Mouse (Mus musculus): ENCODE data around the gene Gucd1. TPM values are rescaled to one million over a fixed set of nuclear protein-coding genes. Genes with fewer than 3 reads are reported as not detected.
"Not testable (repeated sequence)": the region's sequence is repeated elsewhere in the genome, so short reads cannot be mapped to it uniquely, and the experiment has no call there.

The Gucd1 gene
- polyA plus RNA-seq (2012; rRNA removed): 77.0 and 80.5 TPM in 2 replicates

- TF ChIP-seq POLR2A (IDR thresholded peaks at IDR 0.05; ENCODE audit: control insufficient read depth, extremely low read depth, insufficient read depth, low read length, poor library complexity) (peak; percentile 49), CTCF (IDR thresholded peaks at IDR 0.05; ENCODE audit: borderline replicate concordance, control insufficient read depth, extremely low read depth, insufficient read depth, low read length, poor library complexity) (no peak)
- under 1% methylated on average over 20 of the region's 20 CpGs for WGBS
- peaks cover 13% of the 10 kb centered on the region; the same call in 1 of the 2 replicates for H3K36me3 ChIP-seq (ENCODE audit: control insufficient read depth, insufficient read depth, low read length)
- peaks cover 12% of the 10 kb centered on the region for H3K4me1 ChIP-seq (replicated peaks; ENCODE audit: control insufficient read depth, insufficient read depth, low read length)
- H3K27ac ChIP-seq (ENCODE audit: control insufficient read depth, insufficient read depth, low read length): peak within 1 kb of the TSS; percentile 93
- no peaks in the 10 kb centered on the region for H3K27me3 ChIP-seq (ENCODE audit: control insufficient read depth, insufficient read depth, low read length)
- DNase-seq: peak; percentile 97
- peak within 1 kb of the TSS; percentile 86 for H3K4me3 ChIP-seq (ENCODE audit: control insufficient read depth, insufficient read depth, low read length)
Observed at GRCm38 (mm10) chr10:75517758-75518143, at the start of gene Gucd1. Gene Gucd1 (minus strand): TSS chr10:75517972.

- H3K36me3 ChIP-seq (ENCODE audit: control insufficient read depth, insufficient read depth, low read length); H3K27me3 ChIP-seq (ENCODE audit: control insufficient read depth, insufficient read depth, low read length); H3K4me3 ChIP-seq (ENCODE audit: control insufficient read depth, insufficient read depth, low read length); DNase-seq; H3K27ac ChIP-seq (ENCODE audit: control insufficient read depth, insufficient read depth, low read length): not testable (repeated sequence)
- WGBS: 95% methylated on average over 2 of the region's 2 CpGs
- peaks cover 30% of the 10 kb centered on the region for H3K4me1 ChIP-seq (replicated peaks; ENCODE audit: control insufficient read depth, insufficient read depth, low read length)
Observed at GRCm38 (mm10) chr10:75566765-75567164, 49.0 kb upstream of the Gucd1 start.

GRCm38 (mm10) chr10:75566321-75566720 is 48.5 kb upstream of the Gucd1 start:
- H3K4me3 ChIP-seq (ENCODE audit: control insufficient read depth, insufficient read depth, low read length): no peak overlapping the region
- TF ChIP-seq POLR2A (IDR thresholded peaks at IDR 0.05; ENCODE audit: control insufficient read depth, extremely low read depth, insufficient read depth, low read length, poor library complexity) (no peak), CTCF (IDR thresholded peaks at IDR 0.05; ENCODE audit: borderline replicate concordance, control insufficient read depth, extremely low read depth, insufficient read depth, low read length, poor library complexity) (no peak)
- DNase-seq: no peak
- peak overlapping the region; percentile 76 for H3K27ac ChIP-seq (ENCODE audit: control insufficient read depth, insufficient read depth, low read length)
- H3K36me3 ChIP-seq (ENCODE audit: control insufficient read depth, insufficient read depth, low read length): no peaks in the 10 kb centered on the region
- H3K27me3 ChIP-seq (ENCODE audit: control insufficient read depth, insufficient read depth, low read length): no peaks in the 10 kb centered on the region; the same call in 1 of the 2 replicates
- H3K4me1 ChIP-seq (replicated peaks; ENCODE audit: control insufficient read depth, insufficient read depth, low read length): peaks cover 30% of the 10 kb centered on the region
- WGBS: 46% methylated on average over 5 of the region's 5 CpGs

- Histone ChIP-seq H3K36me3 (ENCODE audit: control insufficient read depth, insufficient read depth, low read length) (no peaks in the 10 kb centered on the region), H3K27me3 (ENCODE audit: control insufficient read depth, insufficient read depth, low read length) (peaks cover under 1% of the 10 kb centered on the region; the same call in 1 of the 2 replicates), H3K4me1 (replicated peaks; ENCODE audit: control insufficient read depth, insufficient read depth, low read length) (peaks cover 30% of the 10 kb centered on the region), H3K4me3 (ENCODE audit: control insufficient read depth, insufficient read depth, low read length) (no peak overlapping the region), H3K27ac (ENCODE audit: control insufficient read depth, insufficient read depth, low read length) (peak overlapping the region; percentile 76)
- no peak for TF ChIP-seq POLR2A (IDR thresholded peaks at IDR 0.05; ENCODE audit: control insufficient read depth, extremely low read depth, insufficient read depth, low read length, poor library complexity)
- TF ChIP-seq CTCF (IDR thresholded peaks at IDR 0.05; ENCODE audit: borderline replicate concordance, control insufficient read depth, extremely low read depth, insufficient read depth, low read length, poor library complexity): no peak
- WGBS: 21% methylated on average over 7 of the region's 7 CpGs
- no peak for DNase-seq
Observed at GRCm38 (mm10) chr10:75565906-75566305, 48.1 kb upstream of the Gucd1 start.

GRCm38 (mm10) chr10:75565436-75565835 is 47.7 kb upstream of the Gucd1 start:
- peak overlapping the region; percentile 76 for H3K27ac ChIP-seq (ENCODE audit: control insufficient read depth, insufficient read depth, low read length)
- WGBS: under 1% methylated on average over 6 of the region's 6 CpGs
- TF ChIP-seq POLR2A (IDR thresholded peaks at IDR 0.05; ENCODE audit: control insufficient read depth, extremely low read depth, insufficient read depth, low read length, poor library complexity) (0 out of 2 replicates have a peak, but pooled peaks have one; percentile 14), CTCF (IDR thresholded peaks at IDR 0.05; ENCODE audit: borderline replicate concordance, control insufficient read depth, extremely low read depth, insufficient read depth, low read length, poor library complexity) (no peak)
- H3K27me3 ChIP-seq (ENCODE audit: control insufficient read depth, insufficient read depth, low read length): peaks cover 5% of the 10 kb centered on the region; the same call in 1 of the 2 replicates
- peaks cover 30% of the 10 kb centered on the region for H3K4me1 ChIP-seq (replicated peaks; ENCODE audit: control insufficient read depth, insufficient read depth, low read length)
- no peak overlapping the region for H3K4me3 ChIP-seq (ENCODE audit: control insufficient read depth, insufficient read depth, low read length)
- no peaks in the 10 kb centered on the region for H3K36me3 ChIP-seq (ENCODE audit: control insufficient read depth, insufficient read depth, low read length)
- DNase-seq: peak; percentile 77

- H3K4me3 ChIP-seq (ENCODE audit: control insufficient read depth, insufficient read depth, low read length): no peak overlapping the region
- 45% methylated on average over 12 of the region's 12 CpGs for WGBS
- peaks cover 9% of the 10 kb centered on the region for H3K27me3 ChIP-seq (ENCODE audit: control insufficient read depth, insufficient read depth, low read length)
- H3K4me1 ChIP-seq (replicated peaks; ENCODE audit: control insufficient read depth, insufficient read depth, low read length): peaks cover 36% of the 10 kb centered on the region
- H3K36me3 ChIP-seq (ENCODE audit: control insufficient read depth, insufficient read depth, low read length): no peaks in the 10 kb centered on the region
- H3K27ac ChIP-seq (ENCODE audit: control insufficient read depth, insufficient read depth, low read length): peak overlapping the region; percentile 75
- DNase-seq: no peak
- TF ChIP-seq CTCF (IDR thresholded peaks at IDR 0.05; ENCODE audit: borderline replicate concordance, control insufficient read depth, extremely low read depth, insufficient read depth, low read length, poor library complexity) (no peak), POLR2A (IDR thresholded peaks at IDR 0.05; ENCODE audit: control insufficient read depth, extremely low read depth, insufficient read depth, low read length, poor library complexity) (no peak)
Observed at GRCm38 (mm10) chr10:75564687-75565265, 47.0 kb upstream of the Gucd1 start.

- no peak for DNase-seq
- no peak overlapping the region for H3K4me3 ChIP-seq (ENCODE audit: control insufficient read depth, insufficient read depth, low read length)
- no peak for TF ChIP-seq CTCF (IDR thresholded peaks at IDR 0.05; ENCODE audit: borderline replicate concordance, control insufficient read depth, extremely low read depth, insufficient read depth, low read length, poor library complexity)
- TF ChIP-seq POLR2A (IDR thresholded peaks at IDR 0.05; ENCODE audit: control insufficient read depth, extremely low read depth, insufficient read depth, low read length, poor library complexity): no peak
- no peaks in the 10 kb centered on the region for H3K36me3 ChIP-seq (ENCODE audit: control insufficient read depth, insufficient read depth, low read length)
- peaks cover 41% of the 10 kb centered on the region for H3K4me1 ChIP-seq (replicated peaks; ENCODE audit: control insufficient read depth, insufficient read depth, low read length)
- peaks cover 17% of the 10 kb centered on the region for H3K27me3 ChIP-seq (ENCODE audit: control insufficient read depth, insufficient read depth, low read length)
- 97% methylated on average over 8 of the region's 8 CpGs for WGBS
- no peak overlapping the region for H3K27ac ChIP-seq (ENCODE audit: control insufficient read depth, insufficient read depth, low read length)
Observed at GRCm38 (mm10) chr10:75562596-75562995, 44.8 kb upstream of the Gucd1 start.
